Mouse (Mus musculus) cerebellum, adult 11 months (tissue): ENCODE results near the gene Acot11.
A peak's percentile ranks its signal among the peaks of the same experiment; 100 is the strongest.
"Not testable (repeated sequence)": the region's sequence is repeated elsewhere in the genome, so short reads cannot be mapped to it uniquely, and the experiment has no call there.

Source experiments
- DNase-seq: peaks from one replicate; pipeline ENCODE4 v3.0.0; 2022

The Acot11 gene

GRCm38 (mm10) chr4:106775767-106776166 lies 29.0 kb downstream of the Acot11 start:
- not testable (repeated sequence) for DNase-seq

- DNase-seq = no peak
Measured at GRCm38 (mm10) chr4:106772558-106772957, 32.2 kb downstream of the Acot11 start.

GRCm38 (mm10) chr4:106769306-106769705 lies 35.5 kb downstream of the Acot11 start:
- no peak for DNase-seq

- DNase-seq = no peak
Measured at GRCm38 (mm10) chr4:106764166-106764565, 40.6 kb downstream of the Acot11 start.

- DNase-seq = no peak
Measured at GRCm38 (mm10) chr4:106751726-106752125, 53.1 kb downstream of the Acot11 start.

- DNase-seq = peak; percentile 54
Measured at GRCm38 (mm10) chr4:106749699-106750098, 55.1 kb downstream of the Acot11 start.

GRCm38 (mm10) chr4:106747001-106747580 lies 57.7 kb downstream of the Acot11 start:
- no peak for DNase-seq

GRCm38 (mm10) chr4:106745862-106746261 lies 58.9 kb downstream of the Acot11 start:
- DNase-seq = no peak

GRCm38 (mm10) chr4:106737904-106738303 lies 66.9 kb downstream of the Acot11 start:
- no peak for DNase-seq

GRCm38 (mm10) chr4:106736884-106737283 lies 67.9 kb downstream of the Acot11 start:
- DNase-seq = not testable (repeated sequence)

GRCm38 (mm10) chr4:106733636-106734035 lies 71.2 kb downstream of the Acot11 start, which contains the start of gene Fam151a:
Fam151a (plus strand) TSS chr4:106733889.
- DNase-seq = no peak

GRCm38 (mm10) chr4:106730814-106731213 lies 74.0 kb downstream of the Acot11 start, which contains the start of gene Mroh7:
Mroh7 (minus strand) TSS chr4:106730925.
- DNase-seq = no peak

- peak; percentile 15 for DNase-seq
Measured at GRCm38 (mm10) chr4:106720631-106721030, 84.2 kb downstream of the Acot11 start.

- DNase-seq = no peak
Measured at GRCm38 (mm10) chr4:106713622-106714021, 91.2 kb downstream of the Acot11 start.

- peak; percentile 69 for DNase-seq
Measured at GRCm38 (mm10) chr4:106708408-106708807, 96.4 kb downstream of the Acot11 start.

GRCm38 (mm10) chr4:106707957-106708356 lies 96.8 kb downstream of the Acot11 start:
- DNase-seq = no peak

- no peak for DNase-seq
Measured at GRCm38 (mm10) chr4:106705096-106705665, 99.6 kb downstream of the Acot11 start.

- peak; percentile 25 for DNase-seq
Measured at GRCm38 (mm10) chr4:106704416-106704815, 100.4 kb downstream of the Acot11 start.

- DNase-seq = no peak
Measured at GRCm38 (mm10) chr4:106703956-106704355, 100.8 kb downstream of the Acot11 start.

GRCm38 (mm10) chr4:106700798-106701197 lies 104.0 kb downstream of the Acot11 start:
- DNase-seq = no peak

GRCm38 (mm10) chr4:106699989-106700388 lies 104.8 kb downstream of the Acot11 start:
- DNase-seq = no peak
